Mouse (Mus musculus) ES-Bruce4 (cell line): ENCODE measurements at regions not wholly inside any gene's neighbourhood (a gene's known extent, or its start where the extent isn't known, plus 50 kb on each side); places are given as distances from the start of the nearest gene placed in this dataset.
A peak's percentile ranks its signal among the peaks of the same experiment; 100 is the strongest.

Experiments
- H3K27ac ChIP-seq: 2 replicates; pipeline ENCODE4 v1.5.1; 2012; ENCODE audit warnings: low read length, inconsistent platforms; ENCODE audit not compliant: insufficient read depth
- H3K27me3 ChIP-seq: 2 replicates; pipeline ENCODE4 v1.6.1; 2012; ENCODE audit warnings: mild to moderate bottlenecking, low read length, inconsistent platforms; ENCODE audit not compliant: control insufficient read depth, poor library complexity, insufficient read depth, severe bottlenecking
- H3K36me3 ChIP-seq: 2 replicates; pipeline ENCODE4 v1.6.1; 2012; ENCODE audit warnings: inconsistent platforms, mild to moderate bottlenecking, low read length, moderate library complexity; ENCODE audit not compliant: control insufficient read depth, poor library complexity, insufficient read depth, severe bottlenecking
- H3K4me1 ChIP-seq: one replicate; pipeline ENCODE4 v1.8.1; 2011; ENCODE audit warnings: low read length; ENCODE audit not compliant: control insufficient read depth, insufficient read depth
- H3K4me3 ChIP-seq: 2 replicates; pipeline ENCODE4 v1.5.1; 2011; ENCODE audit warnings: low read depth, mild to moderate bottlenecking, low read length
- H3K9ac ChIP-seq: 2 replicates; pipeline ENCODE4 v1.6.1; 2012; ENCODE audit warnings: low read depth, mild to moderate bottlenecking, inconsistent platforms; ENCODE audit not compliant: poor library complexity, severe bottlenecking
- H3K9me3 ChIP-seq: replicated peaks from 2 replicates; pipeline ENCODE4 v1.6.1; 2012; ENCODE audit warnings: mild to moderate bottlenecking, low read length, inconsistent platforms; ENCODE audit not compliant: control insufficient read depth, poor library complexity, insufficient read depth, severe bottlenecking
- CTCF ChIP-seq: IDR thresholded peaks from one replicate; pipeline ENCODE4 v1.8.1; 2011; ENCODE audit warnings: low read depth, low read length
- EP300 ChIP-seq: IDR thresholded peaks from 2 replicates; pipeline ENCODE4 v1.6.1; 2011; ENCODE audit warnings: low read depth, low read length; ENCODE audit not compliant: insufficient read depth
- POLR2A ChIP-seq: IDR thresholded peaks from one replicate; pipeline ENCODE4 v1.8.1; 2011; ENCODE audit warnings: low read length; ENCODE audit not compliant: insufficient read depth

- Histone ChIP-seq H3K9ac (no peak overlapping the region), H3K27ac (no peak overlapping the region)
- TF ChIP-seq POLR2A: no peak
- TF ChIP-seq EP300: no peak
- TF ChIP-seq CTCF: no peak
Measured at GRCm38 (mm10) chr13:107179551-107179950, 157.6 kb upstream of the Kif2a start.

GRCm38 (mm10) chr13:107177595-107177994 is 155.7 kb upstream of the Kif2a start:
- Histone ChIP-seq H3K4me3 (no peak overlapping the region), H3K9me3 (no peaks in the 10 kb centered on the region), H3K27me3 (no peaks in the 10 kb centered on the region), H3K36me3 (no peaks in the 10 kb centered on the region), H3K9ac (no peak overlapping the region), H3K4me1 (no peaks in the 10 kb centered on the region), H3K27ac (no peak overlapping the region)
- no peak for TF ChIP-seq CTCF
- TF ChIP-seq EP300: no peak
- TF ChIP-seq POLR2A: no peak

More at GRCm38 (mm10) chr13:107179551-107179950, 157.6 kb upstream of the Kif2a start:
- no peaks in the 10 kb centered on the region for H3K9me3 ChIP-seq
- no peak overlapping the region for H3K4me3 ChIP-seq
- H3K27me3 ChIP-seq: no peaks in the 10 kb centered on the region
- no peaks in the 10 kb centered on the region for H3K4me1 ChIP-seq
- H3K36me3 ChIP-seq: no peaks in the 10 kb centered on the region

DNA sequence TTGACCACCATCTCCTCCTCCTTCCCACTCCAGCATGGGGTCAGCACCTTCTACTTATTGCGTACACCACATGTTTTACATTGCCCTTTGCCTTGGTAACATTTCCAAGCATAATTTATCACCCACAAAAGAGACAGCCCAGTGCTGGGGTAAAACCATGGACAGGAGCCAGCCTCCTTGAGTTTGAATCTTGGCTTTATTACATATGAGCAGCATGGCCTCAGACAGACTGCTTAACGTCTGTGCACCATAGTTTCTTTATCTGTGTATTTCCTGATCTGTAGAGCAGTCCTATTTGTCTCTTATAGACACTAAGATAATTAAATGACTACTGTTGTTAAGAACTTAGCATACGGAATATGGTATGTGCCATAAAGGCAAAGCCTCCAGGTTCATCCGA is 154.0 kb upstream of the Kif2a start:
- Histone ChIP-seq H3K4me3 (no peak overlapping the region), H3K9ac (no peak overlapping the region), H3K9me3 (no peaks in the 10 kb centered on the region), H3K36me3 (no peaks in the 10 kb centered on the region), H3K4me1 (no peaks in the 10 kb centered on the region), H3K27me3 (no peaks in the 10 kb centered on the region), H3K27ac (no peak overlapping the region)
- no peak for TF ChIP-seq EP300
- TF ChIP-seq POLR2A: no peak
- TF ChIP-seq CTCF: no peak

DNA sequence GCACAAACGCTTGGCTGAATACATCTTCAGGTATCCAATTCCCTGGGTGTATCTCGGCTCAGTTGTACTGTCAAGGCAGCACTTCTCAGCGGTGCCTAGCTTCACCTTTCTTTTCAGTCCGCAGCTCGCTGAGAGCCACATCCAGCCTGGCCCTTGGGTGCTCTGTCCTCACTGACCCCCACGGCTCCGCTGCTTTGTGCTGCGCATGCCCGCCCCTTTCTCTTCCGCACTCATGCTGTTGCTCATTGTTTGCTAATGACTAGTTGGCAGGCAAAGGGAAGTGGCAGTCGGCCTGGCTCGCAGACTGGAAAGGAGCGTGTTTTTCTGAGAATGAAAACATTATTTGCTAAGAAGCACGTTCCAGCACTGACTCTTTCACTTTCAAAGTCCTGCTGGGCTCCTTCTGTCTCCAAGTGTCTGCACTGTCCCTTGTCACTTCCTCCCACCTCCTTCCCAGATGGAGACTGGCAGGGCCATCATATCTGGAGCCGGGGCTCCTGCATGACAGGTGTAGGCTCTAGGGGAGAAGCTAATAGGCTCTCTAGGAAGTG is 146.7 kb upstream of the Kif2a start:
- H3K36me3 ChIP-seq: no peaks in the 10 kb centered on the region
- no peaks in the 10 kb centered on the region for H3K9me3 ChIP-seq
- H3K4me1 ChIP-seq: no peaks in the 10 kb centered on the region
- H3K4me3 ChIP-seq: peak overlapping the region; percentile 3; the same call in 1 of the 2 replicates
- no peak overlapping the region for H3K9ac ChIP-seq
- H3K27me3 ChIP-seq: no peaks in the 10 kb centered on the region
- TF ChIP-seq CTCF (no peak), POLR2A (no peak)
- no peak overlapping the region for H3K27ac ChIP-seq

DNA sequence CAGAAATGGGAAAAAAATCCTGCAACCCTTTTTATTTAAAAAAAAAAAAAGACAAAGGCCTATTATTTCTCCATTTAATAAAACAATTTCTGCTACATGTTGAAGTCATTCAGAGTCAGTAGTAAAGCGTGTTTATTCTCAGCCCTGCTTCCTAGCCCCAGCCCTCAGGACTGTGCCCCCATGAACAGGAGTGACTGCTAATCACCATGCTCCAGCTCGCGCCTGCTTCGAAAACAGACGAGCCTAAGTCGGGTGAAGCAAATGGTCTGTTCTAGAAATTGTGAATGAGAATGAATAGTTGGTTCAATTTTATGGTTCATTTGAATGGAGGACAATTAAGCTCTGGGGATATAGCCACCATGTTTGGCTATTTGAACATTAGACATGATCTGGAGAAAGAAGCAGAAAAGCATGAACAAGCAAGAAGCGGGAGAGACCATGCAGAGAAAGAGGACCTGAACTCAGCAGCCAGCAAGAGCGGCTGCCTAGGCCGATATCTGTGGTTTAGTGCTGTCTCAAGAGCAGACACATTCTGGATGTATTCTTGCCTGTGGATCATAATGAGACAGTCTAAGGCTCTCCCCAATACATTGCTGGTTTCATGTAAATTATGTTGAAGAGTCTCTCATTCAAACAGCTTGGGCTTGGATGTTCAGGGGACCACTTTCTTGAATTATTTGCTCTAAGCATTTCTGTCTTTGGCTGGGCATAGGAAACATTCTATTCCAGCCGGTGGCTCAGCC is 146.1 kb upstream of the Kif2a start:
- no peaks in the 10 kb centered on the region for H3K27me3 ChIP-seq
- no peaks in the 10 kb centered on the region for H3K4me1 ChIP-seq
- no peak overlapping the region for H3K27ac ChIP-seq
- TF ChIP-seq CTCF: no peak
- TF ChIP-seq POLR2A: no peak
- TF ChIP-seq EP300: no peak
- no peaks in the 10 kb centered on the region for H3K9me3 ChIP-seq
- H3K36me3 ChIP-seq: no peaks in the 10 kb centered on the region
- no peak overlapping the region for H3K4me3 ChIP-seq
- no peak overlapping the region for H3K9ac ChIP-seq

DNA sequence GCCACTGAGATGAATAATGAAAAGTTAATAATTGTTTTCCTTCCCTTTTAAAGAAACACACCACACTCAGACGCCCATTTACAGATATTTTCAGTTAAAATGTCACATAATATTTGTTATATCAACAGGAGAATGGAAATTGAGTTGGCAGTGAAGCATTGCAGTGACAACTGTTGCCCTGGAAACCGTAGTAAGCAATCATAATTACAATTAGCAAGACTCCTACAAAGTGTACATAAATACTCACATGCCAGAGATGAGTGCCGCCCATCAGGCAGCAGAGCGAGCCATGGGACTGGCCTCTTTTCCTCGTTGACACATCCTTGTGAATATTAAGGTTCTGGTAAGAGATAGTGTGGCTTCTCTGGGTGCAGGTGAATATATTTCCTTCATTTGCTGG is 129.6 kb upstream of the Kif2a start:
- Histone ChIP-seq H3K9ac (no peak overlapping the region), H3K9me3 (no peaks in the 10 kb centered on the region), H3K27ac (no peak overlapping the region), H3K36me3 (no peaks in the 10 kb centered on the region), H3K4me3 (no peak overlapping the region), H3K27me3 (no peaks in the 10 kb centered on the region), H3K4me1 (no peaks in the 10 kb centered on the region)
- TF ChIP-seq EP300 (no peak), CTCF (no peak), POLR2A (no peak)
